Mouse (Mus musculus): ENCODE measurements around the gene Cdyl.
A peak's percentile ranks its signal among the peaks of the same experiment; 100 is the strongest.

Cdyl gene

DNA sequence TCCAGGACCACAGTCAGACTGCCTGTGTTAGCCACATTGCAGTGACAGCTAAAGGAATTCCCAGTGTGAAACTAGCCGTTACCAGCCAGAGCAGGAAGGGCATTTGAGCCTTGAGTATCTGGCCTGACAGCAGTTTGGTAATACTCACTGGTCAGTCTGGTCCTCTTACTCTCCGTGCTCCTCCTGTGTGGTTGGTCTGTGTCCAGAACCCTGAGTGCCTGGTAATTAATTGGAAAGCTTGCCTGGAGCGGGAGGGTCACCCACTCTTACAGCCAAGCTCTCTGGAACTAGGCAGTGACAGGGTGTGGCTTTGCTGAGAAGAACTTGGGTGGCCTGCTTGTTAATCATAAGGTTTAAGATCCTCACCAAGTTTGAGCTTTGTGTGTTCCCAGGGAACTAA is 189.1 kb downstream of the Cdyl start:
- DNase-seq, result peak; percentile 44

DNA sequence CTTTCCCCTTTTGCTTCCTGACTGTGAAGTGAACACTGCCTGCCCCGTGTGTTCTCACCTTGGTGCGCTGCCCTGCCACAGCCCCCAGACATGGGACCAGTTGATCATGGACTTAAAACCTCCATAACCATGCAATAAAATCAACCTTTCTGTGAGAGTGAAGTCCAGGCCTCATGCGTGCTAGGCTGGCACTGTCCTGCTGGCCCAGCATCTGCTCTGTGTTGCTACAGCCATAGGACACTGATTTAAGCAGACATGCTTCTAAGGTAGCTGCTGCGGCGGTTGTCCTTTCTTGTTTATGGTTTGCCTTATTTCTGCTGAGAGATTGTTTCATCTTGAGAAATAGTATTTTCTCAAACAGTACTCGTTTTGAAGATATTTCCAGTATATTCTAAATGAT is 191.9 kb downstream of the Cdyl start:
- no peak for DNase-seq

DNA sequence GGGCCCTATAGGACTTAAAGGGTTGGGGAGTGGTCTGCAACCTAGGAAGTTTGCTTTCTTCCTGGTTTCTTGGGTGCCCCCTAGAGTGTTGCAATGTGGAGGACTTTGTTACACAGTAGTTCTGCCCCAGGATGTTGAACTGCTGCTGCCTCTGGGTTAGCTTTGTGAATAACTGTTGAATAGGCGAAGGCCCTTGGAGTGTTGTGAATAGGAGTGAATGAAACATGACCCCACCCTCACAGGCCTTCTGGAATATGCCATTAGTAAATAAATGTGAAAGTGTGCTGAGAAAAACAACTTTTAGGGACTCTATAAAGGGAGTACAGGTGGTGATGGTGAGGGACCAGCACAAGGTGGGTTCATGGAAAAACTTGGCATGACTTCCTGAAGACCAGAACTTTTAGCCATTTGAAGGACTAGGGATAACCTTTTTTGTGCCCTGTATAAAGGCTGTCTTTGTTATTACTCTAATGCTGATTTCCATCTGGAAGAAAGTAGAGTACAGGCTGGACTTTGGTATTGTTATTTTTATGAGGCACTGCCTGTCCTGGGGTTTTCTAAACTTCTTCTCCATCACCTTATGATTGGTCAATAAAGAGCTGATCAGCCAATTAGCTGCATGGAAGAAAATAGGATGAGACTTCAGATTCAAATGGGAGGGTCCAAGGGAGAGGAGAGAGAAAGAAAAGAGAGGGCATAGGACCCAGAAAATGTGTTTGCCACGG is 193.4 kb downstream of the Cdyl start:
- no peak for DNase-seq

DNA sequence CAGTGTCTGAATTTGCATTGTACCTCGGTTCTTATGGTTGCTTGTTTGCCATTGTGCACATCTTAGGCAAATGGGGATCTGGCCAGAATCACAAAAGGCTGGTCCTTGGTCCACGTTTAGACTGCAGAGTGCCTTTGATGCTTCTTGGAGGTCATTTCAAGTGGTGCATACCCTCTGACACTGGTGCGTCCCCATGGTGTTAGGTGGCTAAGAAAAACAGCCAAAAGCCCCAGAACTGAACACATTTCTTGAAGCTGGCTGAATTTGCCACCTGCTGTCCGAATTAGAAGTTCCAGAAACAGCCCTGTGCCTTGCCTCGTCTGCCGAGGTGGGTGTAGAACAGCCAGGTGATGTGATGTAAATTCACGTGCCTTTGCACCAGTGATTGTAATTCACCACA is 197.9 kb downstream of the Cdyl start:
- no peak for DNase-seq

DNA sequence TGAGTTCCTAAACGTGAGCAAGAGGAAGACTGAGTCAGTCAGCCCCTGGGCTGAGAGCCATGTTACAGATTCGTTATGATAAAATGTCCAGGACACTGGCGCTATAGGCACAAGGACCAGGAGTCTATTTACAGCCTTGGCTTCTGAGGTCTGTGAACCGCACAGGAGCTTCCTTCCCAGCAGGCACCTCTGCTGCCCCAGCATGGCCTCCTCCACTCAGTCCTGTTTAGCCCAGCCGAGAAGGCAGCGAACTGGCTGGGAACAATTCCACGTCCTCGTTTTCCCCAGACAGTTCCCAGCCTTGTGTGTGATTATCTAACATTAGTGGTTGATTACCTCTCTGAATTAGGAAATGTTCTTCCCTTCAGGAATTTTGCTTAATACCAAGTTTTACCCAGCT is 201.3 kb downstream of the Cdyl start:
- no peak for DNase-seq

DNA sequence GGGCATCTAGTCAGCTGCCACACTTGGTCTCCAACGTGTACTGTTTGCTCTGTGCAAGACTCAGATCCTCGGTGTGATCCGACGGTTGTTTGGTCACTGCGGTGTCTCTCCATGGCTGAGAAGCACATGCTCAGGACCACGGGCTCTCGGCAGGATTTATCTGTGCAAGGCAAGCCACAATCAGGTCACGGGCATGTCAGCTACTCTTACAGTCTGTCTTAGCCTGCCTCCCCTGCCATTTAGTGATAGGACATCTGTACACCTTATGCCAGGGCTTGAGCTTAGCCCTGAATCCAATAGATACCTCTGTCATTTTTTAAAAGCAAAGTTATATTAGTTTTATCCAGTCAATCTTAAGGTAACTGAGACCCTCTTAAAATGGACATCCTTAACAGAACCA is 211.0 kb downstream of the Cdyl start:
- DNase-seq, result no peak

DNA sequence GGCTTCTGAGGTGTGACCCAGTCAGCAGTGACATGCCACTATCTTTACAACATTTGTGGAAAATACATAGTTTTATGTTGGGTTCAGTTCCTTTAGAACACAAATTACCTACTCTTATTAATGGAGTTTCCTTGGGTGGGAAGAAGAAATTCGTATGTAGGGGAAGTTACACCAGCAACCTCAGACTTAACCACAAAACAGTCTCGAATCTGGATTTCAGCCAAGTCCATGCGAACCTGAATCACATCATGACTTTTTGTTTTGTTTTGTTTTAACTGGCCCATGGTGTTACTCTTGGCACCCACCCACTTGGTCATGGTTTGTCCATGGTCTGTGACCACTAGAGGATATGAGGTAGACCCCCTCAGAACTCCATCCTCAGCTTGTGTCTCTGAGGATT is 211.5 kb downstream of the Cdyl start:
- DNase-seq, result no peak

DNA sequence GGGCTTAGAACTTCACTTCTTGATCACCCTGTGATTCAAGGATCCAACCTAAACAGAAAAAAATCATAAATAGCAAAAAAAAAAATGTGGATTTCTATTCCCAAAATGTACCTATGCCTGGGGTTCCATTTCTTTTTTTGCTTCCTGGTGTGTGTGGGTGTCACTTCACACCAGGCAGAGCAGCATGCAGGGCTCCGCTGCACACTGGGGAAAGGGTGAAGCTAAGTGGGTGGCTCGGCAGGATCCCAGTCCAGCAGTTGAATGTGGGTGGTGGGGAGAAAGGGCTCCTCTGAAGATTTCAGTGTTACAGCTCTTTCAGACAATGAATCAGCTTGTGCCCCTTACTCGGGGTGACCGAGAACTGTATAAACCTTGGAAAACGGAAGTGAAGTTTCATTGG is 215.8 kb downstream of the Cdyl start:
- no peak for DNase-seq

DNA sequence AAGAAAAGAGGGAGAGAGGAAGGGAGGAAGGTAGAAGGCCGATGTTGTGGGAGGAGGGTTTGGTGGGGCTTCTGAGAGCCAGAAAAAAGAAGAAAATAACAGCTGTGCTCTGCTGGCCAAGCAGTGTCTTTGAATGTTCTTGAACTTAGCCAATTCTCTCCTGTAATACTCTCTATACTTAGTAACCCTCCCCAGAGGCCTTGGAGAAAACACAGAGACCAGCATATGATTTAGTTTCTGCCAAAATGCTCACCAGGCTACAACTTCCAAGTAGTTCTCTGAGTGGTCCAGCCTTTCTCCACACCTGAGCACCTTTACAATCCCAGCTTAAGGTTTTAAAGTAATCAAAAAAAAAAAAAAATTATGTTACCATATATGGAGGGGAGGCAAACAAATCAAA is 218.6 kb downstream of the Cdyl start:
- DNase-seq, result no peak

DNA sequence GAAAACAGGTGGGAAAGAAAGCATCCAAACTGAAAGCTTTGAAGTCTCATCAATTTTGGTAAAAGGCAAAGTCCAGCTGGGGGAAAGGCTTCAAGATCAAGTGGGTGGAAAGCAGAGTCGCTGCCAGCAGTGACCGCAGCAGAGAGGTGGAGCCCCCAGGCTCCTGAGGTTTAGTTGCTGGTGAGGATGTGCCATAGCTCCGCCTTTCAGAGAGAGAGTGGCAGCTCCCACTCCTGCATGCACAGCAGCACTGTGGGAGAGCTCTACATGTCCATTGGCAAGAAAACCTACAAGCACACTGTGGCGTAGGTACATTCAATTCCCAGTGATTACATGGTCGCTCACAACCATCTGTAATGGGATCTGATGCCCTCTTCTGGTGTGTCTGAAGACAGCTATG is 219.4 kb downstream of the Cdyl start:
- DNase-seq, result no peak

DNA sequence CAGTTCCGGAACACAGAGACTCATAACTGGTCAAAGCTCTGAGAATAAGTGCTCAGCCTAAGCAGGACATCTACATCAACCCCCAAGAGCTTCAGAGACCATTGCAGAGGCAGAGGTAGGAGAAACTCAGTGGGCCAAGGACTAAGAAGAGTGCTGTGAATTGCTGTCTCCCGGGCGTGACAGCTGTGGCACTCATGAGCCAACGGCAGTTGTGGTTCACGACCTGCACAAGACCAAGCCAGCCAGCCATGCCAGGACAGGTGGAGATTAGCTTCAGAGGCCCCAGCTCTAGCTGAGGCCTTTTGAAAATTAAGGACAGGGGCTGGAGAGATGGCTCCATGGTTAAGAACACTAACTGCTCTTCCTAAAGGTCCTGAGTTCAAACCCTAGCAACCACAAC is 219.9 kb downstream of the Cdyl start:
- no peak for DNase-seq

DNA sequence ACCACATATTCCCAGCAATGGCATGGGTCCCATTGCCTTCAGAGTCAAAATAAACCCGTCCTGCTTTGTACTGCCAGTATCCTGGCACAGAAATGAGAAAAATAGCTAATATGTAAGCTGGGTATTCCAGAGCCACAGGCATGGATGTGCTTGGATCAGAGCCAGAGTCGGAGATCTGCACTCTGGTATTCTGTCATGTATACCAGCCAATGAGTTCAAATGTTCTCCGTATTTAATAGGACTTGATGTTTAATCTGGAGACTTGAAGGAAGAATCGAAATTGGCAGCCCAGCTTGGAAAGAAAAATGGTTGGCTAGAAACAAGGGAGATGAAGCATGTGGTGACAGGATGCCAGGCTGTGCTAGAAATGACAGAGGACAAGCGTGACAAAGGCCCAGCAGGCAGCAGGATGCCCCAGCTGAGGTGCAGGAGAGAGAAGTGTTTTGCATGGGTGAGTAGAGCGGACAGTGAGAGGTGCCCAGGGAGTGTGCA is 221.0 kb downstream of the Cdyl start:
- peak; percentile 83 for DNase-seq

DNA sequence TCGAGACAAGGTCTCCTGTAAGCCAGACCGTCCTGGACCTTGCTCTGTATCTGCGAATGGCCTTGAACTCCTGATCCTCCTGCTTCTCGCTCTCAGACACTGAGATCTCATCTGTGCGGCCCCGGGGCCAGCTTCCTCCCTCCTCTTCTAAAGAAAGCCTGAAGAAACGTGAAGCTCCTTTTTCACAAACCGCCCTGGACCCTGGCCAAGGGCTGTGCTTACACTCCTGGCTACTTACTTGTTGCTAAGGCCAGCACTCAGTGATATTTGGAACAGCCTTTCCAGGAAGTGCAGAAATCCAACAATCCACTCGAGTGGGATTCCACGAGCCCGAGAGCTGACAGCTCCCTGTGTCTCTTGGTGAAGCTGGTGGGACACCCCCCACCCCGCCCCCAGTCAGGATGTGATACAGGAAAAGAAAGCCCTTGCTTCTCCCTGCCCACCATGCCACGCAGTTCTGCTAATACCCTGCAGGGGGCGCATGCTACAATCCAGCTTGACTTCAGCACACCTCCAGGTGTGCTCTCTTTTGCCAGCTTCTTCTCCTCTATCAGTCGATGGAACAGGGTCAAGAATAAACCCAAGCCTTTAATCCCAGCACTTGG is 226.6 kb downstream of the Cdyl start:
- DNase-seq, result peak; percentile 57

DNA sequence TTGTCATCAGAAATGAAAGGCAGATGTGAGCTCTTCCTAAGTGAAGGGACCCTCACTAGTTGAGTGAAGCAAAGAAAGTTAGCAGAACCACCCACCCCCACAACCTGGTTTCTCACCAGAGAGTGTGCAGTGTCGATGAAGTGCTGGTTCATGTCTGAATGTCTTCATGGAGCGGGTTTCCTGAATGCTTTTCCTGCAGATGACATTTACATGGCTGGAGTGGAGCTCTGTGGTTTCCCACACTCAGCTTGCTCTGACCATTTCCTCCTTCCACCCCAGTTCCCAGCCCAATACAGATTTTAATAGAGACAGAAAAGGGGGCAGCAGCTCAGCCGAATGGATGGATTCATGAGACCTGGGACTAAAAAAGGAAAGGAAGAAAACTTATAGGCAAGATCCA is 233.2 kb downstream of the Cdyl start:
- no peak for DNase-seq

DNA sequence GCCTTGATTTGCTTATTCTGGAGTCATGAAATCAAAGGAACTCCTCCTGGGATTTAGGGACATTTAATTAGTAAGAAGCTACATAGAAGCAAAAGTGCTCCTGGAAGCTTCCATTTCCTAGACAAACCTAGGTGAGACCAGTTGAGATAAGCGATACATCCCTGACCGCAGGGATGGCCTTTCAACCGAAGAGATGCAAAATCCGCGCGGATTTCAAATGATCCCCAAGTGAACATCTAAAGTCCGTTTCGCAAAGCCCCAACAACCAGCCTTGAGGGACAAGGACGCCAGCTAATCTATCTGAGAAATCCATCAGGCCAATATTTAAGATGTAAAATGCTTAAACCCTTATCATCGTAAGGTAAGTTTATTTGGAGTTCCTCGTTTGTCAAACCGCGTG is 245.7 kb downstream of the Cdyl start:
- no peak for DNase-seq

DNA sequence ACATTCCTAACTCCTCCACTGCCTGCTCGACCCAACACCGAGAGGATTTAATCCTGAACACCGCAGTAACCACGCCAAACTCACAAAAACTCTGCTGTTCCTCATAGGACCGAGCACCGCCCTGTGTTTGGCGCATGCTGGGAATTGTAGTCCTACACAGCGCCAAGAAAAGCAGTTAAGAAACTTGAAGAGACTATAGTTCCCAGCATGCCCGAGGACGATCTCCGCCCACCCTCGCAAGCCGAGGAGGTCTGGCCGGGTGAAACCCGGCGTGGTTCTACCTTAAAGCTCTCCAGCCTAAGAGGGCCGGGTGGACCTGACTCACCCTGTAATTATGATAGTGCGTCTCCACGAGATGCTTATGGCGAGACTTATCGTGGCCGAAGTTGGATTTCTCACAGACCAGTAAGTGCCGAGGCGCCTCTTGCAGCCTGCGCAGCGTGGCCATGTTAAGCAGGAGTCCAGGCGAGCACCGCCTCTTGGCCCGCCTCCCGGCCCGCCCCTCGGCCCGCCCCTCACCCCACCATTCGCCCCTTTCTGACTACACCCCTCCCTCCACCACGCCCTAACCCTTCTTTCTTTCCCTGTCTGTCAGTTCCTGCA is 246.3 kb downstream of the Cdyl start, which contains the start of gene Rpp40:
Gene Rpp40 (minus strand): TSS at position 481 of the 603 bp plus-strand sequence.
- DNase-seq, result peak; percentile 96

DNA sequence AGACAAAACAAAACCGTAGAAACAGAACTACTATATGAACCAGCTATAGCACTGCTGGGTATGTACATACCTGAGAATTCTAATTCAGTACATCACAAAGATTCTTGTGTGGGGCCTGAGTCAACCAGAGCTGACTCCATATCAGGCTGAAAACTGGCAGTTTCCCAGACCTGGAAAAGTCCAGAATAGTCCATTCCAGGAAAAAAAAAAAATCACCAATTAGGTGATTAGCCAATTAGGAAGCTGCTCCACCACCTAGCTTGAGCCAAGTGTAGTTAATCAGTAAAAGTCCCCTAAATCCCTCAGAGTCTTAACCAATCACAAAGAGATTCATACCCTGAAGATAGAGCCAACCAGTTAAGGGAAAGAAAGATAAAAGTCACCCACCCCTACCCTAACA is 251.8 kb downstream of the Cdyl start:
- peak; percentile 37 for DNase-seq

All from kidney, adult 9 months (tissue).